Mouse (Mus musculus): ENCODE data around the gene Ring1.

GRCm38 (mm10) chr17:34072091-34072490 lies 47.6 kb upstream of the Ring1 start:
- TF ChIP-seq POLR2A (IDR thresholded peaks at IDR 0.05; ENCODE audit: low read depth, low read length) (no peak), CTCF (IDR thresholded peaks at IDR 0.05; ENCODE audit: extremely low read depth, insufficient read length, insufficient replicate concordance, low read depth, low read length) (no peak)

All from small intestine, adult 2 months (tissue).